Mouse (Mus musculus): ENCODE data around the gene Cyth1.

GRCm38 (mm10) chr11:118130534-118130933 lies 117.9 kb downstream of the Cyth1 start, which contains the start of gene Dnah17:
- no peak for TF ChIP-seq CTCF (IDR thresholded peaks at IDR 0.05; ENCODE audit: low read depth)
- no peak for TF ChIP-seq EP300 (optimal IDR thresholded peaks at IDR 0.05)
